Mouse (Mus musculus) spleen, postnatal 14 days (tissue): ENCODE results near the gene Fgd3.

Source experiments
- DNase-seq, 2 experiments: peaks; one replicate each; pipeline ENCODE4 v3.0.0; 2021 to 2022; ENCODE audit warnings: low spot score in 2 of 2

Fgd3 gene

GRCm38 (mm10) chr13:49341831-49342722 lies 22.0 kb upstream of the Fgd3 start:
- no peak for DNase-seq

- DNase-seq: peak; percentile 89 to 94
Observed at GRCm38 (mm10) chr13:49341012-49341830, 21.1 kb upstream of the Fgd3 start, which contains the start of gene Bicd2. TSS of gene Bicd2 (plus strand) at chr13:49341585.

GRCm38 (mm10) chr13:49338893-49339546 lies 18.9 kb upstream of the Fgd3 start:
- DNase-seq: no peak

GRCm38 (mm10) chr13:49335077-49335982 lies 15.2 kb upstream of the Fgd3 start:
- DNase-seq: no peak

GRCm38 (mm10) chr13:49333250-49333649 lies 13.1 kb upstream of the Fgd3 start:
- DNase-seq: no peak

- DNase-seq: no peak
Observed at GRCm38 (mm10) chr13:49328101-49328500, 8.0 kb upstream of the Fgd3 start.

GRCm38 (mm10) chr13:49326246-49327206 lies 6.4 kb upstream of the Fgd3 start:
- peak in 1 of 2 experiments; percentile 54 for DNase-seq

GRCm38 (mm10) chr13:49324871-49325270 lies 4.8 kb upstream of the Fgd3 start:
- no peak for DNase-seq

- DNase-seq: no peak
Observed at GRCm38 (mm10) chr13:49322739-49323138, 2.6 kb upstream of the Fgd3 start.

GRCm38 (mm10) chr13:49322169-49322568 lies 2.1 kb upstream of the Fgd3 start:
- no peak for DNase-seq

GRCm38 (mm10) chr13:49321452-49321851 lies 1.3 kb upstream of the Fgd3 start:
- no peak for DNase-seq

- no peak for DNase-seq
Observed at GRCm38 (mm10) chr13:49320514-49320913, 403 bp upstream of the Fgd3 start.

- DNase-seq: no peak
Observed at GRCm38 (mm10) chr13:49317914-49318313, 2.2 kb downstream of the Fgd3 start.

- DNase-seq: no peak
Observed at GRCm38 (mm10) chr13:49317508-49317907, 2.6 kb downstream of the Fgd3 start.

- no peak for DNase-seq
Observed at GRCm38 (mm10) chr13:49316386-49317162, 3.5 kb downstream of the Fgd3 start.

- no peak for DNase-seq
Observed at GRCm38 (mm10) chr13:49311642-49312041, 8.5 kb downstream of the Fgd3 start.

- no peak for DNase-seq
Observed at GRCm38 (mm10) chr13:49309501-49309900, 10.6 kb downstream of the Fgd3 start.

- peak; percentile 36 to 54 for DNase-seq
Observed at GRCm38 (mm10) chr13:49308861-49309403, 11.2 kb downstream of the Fgd3 start.

GRCm38 (mm10) chr13:49308206-49308605 lies 11.9 kb downstream of the Fgd3 start:
- DNase-seq: no peak
